Mouse (Mus musculus): Measurements from ENCODE around the gene Rock2.

Rock2 gene

DNA sequence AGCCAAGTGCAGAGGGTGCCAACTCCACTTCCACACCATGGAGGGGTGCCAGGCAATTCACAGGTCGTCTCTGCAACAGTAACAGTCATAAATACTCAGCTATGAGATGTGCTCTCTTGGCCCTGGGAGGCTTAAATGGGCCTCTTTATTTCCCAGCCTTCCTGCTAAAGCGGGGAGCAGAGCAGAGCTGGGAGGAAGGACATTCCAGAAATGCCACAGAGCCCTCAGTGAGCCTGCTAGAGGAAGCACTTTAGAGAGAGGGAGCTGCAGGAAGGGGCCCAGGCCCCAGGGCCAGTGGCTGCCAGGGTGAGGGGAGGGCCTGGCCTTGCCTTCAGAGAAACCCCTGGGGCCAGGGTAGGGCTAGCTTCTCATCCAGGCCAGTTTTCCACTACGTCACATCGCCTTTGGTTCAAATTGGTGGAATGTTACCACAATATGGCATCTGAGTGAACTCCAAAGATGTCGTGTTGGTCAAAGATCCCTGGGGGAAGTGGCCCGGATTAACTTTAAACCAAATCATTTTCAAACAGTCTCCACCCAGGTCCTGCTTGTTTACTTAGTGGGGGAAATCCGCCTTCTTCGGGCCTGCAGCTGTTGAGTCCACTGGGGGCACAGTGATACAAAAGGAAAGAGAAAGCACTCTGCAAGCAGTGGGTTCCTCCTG lies 24.2 kb upstream of the Rock2 start:
- CTCF ChIA-PET: interaction anchor here (0.9 kb wide), 1 partner anchor 25 kb away, joined by 6 read pairs; no protein-coding TSS in a partner anchor

DNA sequence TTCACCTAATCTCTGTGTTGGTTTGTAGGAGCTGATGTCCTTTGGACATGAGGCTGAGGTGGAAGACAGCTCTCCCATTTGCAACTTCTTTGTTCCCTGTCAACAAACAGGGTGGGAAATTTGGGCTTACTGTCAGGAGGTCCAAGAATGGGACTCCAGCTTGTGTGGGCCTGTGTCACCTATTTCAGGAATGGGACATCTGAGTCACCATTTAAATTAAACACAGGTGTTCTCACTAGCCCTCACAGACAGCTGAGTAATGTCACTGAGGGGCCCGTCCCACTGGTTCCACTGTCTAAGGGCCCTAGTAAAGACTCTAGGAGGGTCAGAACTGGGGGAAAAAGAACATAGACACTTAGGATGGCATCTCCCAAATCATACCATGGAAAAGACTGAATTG lies 22.7 kb upstream of the Rock2 start:
- CTCF ChIA-PET: interaction anchor here (0.6 kb wide), 1 partner anchor 217 kb away, joined by 3 read pairs; no protein-coding TSS in a partner anchor

- CTCF ChIA-PET: no interaction called here
Measured at GRCm38 (mm10) chr12:16872926-16873464, 21.7 kb upstream of the Rock2 start.

GRCm38 (mm10) chr12:16873549-16873948 lies 21.1 kb upstream of the Rock2 start:
- CTCF ChIA-PET: no interaction called here

DNA sequence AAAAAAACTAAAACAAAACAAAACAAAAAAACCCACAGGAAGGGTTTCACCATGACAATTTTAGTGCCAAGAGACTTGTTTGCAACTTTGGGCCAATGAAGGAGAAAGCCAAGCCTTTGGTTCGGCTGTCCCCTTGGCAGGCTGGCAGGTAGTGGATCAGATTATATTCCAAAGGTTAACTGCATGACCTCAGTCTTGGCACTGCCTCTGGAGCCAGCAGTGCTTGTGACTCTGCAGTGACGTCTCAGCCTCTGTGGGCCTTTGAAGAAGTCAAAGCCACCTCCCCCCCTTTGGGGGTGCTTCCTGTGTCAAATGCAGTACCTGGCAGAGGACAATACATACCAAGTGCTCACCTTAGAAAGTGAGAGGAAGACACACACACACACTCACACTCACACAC lies 20.6 kb upstream of the Rock2 start:
- CTCF ChIA-PET: no interaction called here

- CTCF ChIA-PET: no interaction called here
Measured at GRCm38 (mm10) chr12:16875269-16875668, 19.4 kb upstream of the Rock2 start.

DNA sequence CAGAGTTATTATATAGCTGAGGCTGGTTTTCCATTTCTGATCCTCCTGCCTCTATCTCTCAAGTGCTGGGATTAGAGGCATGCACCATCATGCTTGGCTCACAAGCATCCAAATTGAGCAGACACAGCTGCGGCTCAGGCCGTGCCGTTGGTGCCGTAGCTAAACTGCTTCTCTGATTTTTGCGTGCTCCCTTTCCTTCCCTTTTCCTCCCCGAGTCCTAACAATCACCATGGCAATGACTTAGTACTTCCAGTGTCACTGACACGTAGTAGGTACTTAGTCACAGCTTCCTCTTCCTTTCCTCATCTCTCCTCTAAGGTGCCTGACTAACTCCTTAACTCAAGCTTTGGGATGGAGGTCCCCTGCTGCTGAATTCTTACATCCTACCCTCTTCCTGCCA lies 19.0 kb upstream of the Rock2 start:
- CTCF ChIA-PET: no interaction called here

GRCm38 (mm10) chr12:16876667-16877066 lies 18.0 kb upstream of the Rock2 start:
- CTCF ChIA-PET: interaction anchor here (0.6 kb wide), 1 partner anchor 80 kb away, joined by 3 read pairs; no protein-coding TSS in a partner anchor

DNA sequence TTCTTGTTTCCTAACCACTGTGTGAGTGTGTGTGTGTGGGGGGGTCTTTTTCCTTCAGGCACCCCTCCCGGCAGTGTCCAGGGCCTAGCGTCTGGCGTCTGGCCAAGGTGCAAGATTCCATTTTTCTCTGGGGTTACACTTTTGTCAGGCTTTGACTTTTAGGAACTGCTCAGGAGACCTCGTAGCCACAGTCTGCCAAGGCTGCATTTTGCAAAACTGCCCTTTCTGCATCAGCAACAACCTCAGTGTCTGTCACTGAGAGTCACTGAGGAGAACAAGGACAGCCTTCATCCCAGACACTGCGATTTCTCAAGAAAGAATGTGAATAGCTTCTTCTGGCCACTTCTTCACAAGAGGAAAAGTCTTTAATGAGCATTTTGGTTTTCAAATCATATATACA lies 17.6 kb upstream of the Rock2 start:
- CTCF ChIA-PET: no interaction called here

DNA sequence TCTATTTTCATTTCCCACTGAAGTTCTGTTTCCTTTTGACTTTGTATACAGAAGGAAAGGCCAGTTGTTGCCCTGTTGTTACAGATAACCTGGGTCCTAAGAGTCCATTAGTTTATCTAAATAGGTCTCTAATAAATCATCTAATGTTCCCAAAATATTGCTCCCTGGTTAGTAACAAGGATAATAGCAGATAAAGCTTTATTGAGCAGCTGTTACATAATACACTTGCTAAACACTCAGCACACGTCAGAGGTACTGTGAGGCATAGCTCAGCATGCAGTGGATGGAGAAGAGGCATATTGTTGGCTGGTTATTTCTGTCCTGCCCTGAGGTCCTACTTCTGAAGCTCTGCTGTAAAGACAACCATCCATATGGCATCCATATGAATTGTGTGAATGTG lies 17.0 kb upstream of the Rock2 start:
- CTCF ChIA-PET: no interaction called here

DNA sequence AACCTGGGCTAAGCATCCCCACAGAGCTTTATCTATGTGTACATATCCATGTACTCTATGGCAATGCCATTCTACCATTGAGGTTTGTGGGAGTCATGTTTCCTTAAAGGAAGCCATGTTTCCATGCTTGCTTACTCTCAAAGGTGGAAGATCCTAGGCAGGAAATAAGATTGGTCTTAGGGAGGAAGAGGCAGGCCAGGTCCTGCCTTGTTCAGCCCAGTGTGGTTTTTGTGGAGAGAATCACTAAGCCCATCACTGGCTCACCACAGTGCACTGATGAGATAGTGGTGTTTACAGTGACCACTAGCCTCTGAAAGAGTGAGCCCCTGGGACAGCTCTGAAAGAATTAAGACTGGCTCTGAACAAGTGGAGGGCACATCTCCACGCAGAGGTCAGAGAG lies 15.3 kb upstream of the Rock2 start:
- CTCF ChIA-PET: no interaction called here

DNA sequence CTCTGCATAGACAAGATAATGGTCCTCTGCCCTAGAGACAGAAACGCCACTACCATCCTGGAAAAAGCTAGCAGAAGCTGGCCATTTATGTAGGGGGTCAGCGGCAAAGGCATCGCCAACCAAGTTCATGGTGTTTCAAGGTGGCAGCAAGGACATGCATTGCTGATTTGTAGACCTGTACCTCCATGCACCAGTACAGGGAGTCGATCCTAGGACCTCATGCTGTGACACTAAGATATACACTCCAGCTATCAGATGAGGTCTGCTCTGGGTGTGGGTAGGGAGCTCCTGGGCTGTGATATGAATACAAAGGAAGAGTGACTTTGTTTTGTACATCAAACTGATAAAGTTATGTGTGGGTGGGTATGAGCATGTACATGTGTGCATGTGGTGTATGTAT lies 14.6 kb upstream of the Rock2 start:
- CTCF ChIA-PET: no interaction called here

- CTCF ChIA-PET: no interaction called here
Measured at GRCm38 (mm10) chr12:16882442-16882841, 12.3 kb upstream of the Rock2 start.

- CTCF ChIA-PET: no interaction called here
Measured at GRCm38 (mm10) chr12:16883111-16883510, 11.6 kb upstream of the Rock2 start.

DNA sequence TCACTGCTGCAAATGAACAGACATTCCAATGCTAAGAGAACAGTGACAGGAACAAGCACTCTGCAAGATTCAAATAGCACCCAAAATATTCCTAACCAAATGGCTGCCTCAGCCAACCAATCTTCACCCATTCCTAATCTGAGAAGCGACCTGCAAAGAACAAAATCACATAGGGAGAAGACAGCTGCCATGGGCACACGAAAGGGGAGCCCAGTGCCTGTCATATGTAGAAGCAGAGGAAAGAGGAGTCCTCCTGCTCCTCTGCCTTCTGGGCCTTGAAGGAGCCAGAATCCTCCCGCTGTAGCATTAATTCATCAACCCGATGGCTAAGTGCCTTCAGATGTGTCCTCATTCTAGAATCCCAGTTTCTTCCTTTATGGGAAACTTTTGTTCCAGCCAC lies 10.2 kb upstream of the Rock2 start:
- CTCF ChIA-PET: no interaction called here

DNA sequence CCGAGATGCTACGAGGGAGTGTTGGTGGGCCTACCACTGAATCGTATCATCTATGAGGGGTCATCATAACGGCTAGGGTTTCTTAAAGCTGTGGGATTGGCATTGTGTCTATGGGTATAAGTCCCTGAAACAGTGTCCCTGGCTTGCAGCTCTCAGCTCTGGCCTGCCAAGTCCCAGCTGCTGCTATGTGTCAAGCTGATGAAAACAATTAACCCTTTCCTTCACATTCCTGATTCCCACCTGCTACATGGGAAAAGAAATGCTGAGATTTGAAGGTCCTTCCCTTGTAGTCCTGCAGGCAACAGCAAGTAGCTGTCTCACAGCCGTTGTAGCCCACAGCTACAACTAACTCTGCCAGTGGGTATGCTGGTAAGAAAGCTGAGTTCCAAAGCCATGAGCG lies 8.3 kb upstream of the Rock2 start:
- CTCF ChIA-PET: interaction anchor here (1.2 kb wide), 1 partner anchor 26 kb away, joined by 16 read pairs; no protein-coding TSS in a partner anchor

- CTCF ChIA-PET: interaction anchor here (0.6 kb wide), 1 partner anchor 24 kb away, joined by 5 read pairs; no protein-coding TSS in a partner anchor
Measured at GRCm38 (mm10) chr12:16893039-16893438, 1.7 kb upstream of the Rock2 start.

- CTCF ChIA-PET: no interaction called here
Measured at GRCm38 (mm10) chr12:16893656-16894395, 869 bp upstream of the Rock2 start.

DNA sequence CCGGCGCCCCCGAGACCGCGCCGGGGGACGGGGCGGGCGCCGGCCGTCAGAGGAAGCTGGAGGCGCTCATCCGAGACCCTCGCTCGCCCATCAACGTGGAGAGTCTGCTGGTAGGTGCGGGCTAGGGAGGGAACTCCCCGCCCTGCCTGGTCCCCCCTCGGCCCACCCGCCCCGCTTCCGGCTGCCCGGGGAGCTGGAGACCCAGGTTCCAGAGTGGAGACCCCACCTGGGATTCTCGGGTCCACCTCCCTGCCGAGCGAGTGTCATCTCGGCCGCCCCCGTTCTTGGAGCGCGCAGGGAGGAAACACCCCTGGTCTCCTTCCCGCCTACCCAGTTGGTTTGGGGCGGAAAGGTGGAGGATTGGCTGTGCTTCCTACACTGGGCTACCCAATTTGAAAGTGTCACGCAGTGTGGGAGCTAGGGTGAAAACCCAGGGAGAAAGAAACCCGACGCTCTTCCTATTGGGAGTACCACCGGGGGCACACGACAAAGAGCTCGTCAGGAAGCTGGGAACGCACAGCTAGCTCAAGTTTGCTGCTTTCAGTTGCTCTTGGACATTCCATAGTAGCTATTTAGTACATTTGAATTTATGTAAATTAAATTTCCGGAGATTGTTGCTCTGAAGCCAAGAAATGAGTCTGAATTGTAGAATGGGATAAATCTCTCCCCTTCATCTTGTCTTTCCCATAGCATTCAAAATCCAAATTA lies 680 bp downstream of the Rock2 start:
- CTCF ChIA-PET: interaction anchor here (0.6 kb wide), 1 partner anchor 25 kb away, joined by 6 read pairs; no protein-coding TSS in a partner anchor

GRCm38 (mm10) chr12:16896073-16896789 lies 1.5 kb downstream of the Rock2 start:
- CTCF ChIA-PET: no interaction called here

DNA sequence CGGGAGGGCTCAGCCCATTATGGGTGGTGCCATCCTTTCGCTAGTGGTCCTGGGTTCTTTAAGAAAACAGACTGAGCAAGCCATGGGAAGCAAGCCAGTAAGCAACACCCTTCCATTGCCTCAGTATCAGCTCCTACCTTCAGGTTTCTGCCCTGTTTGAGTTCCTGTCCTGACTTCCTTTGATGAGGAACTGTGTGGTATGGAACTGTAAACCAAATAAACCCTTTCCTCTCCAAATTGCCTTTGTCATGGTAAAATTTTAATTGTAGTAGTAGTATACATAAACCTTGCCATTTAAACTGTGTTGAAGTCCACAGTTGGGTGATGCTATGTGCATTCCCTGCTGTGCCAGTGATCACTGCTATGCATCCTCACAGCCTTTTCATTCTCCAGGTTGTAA lies 2.5 kb downstream of the Rock2 start:
- CTCF ChIA-PET: no interaction called here

GRCm38 (mm10) chr12:16898221-16898620 lies 3.5 kb downstream of the Rock2 start:
- CTCF ChIA-PET: no interaction called here

Measured in spleen, embryonic (tissue).